Mouse (Mus musculus) layer of hippocampus, adult 9-11 months (tissue): ENCODE data around the gene Crtc1.

Experiments used
- DNase-seq: peaks from one replicate; pipeline ENCODE4 v3.0.0; 2022

Crtc1 gene

GRCm38 (mm10) chr8:70439055-70439847 is at the start of gene Crtc1:
Crtc1 (minus strand) TSS chr8:70439579.
- DNase-seq = peak; percentile 97

GRCm38 (mm10) chr8:70488931-70489470 is 49.6 kb upstream of the Crtc1 start:
- no peak for DNase-seq

GRCm38 (mm10) chr8:70487993-70488796 is 48.8 kb upstream of the Crtc1 start:
- no peak for DNase-seq

GRCm38 (mm10) chr8:70486941-70487520 is 47.7 kb upstream of the Crtc1 start, which contains the start of gene Tmem59l:
Tmem59l (minus strand) TSS chr8:70487358.
- peak; percentile 55 for DNase-seq

- DNase-seq = no peak
These were observed 46.9 kb upstream of the Crtc1 start for GRCm38 (mm10) chr8:70486191-70486681.

GRCm38 (mm10) chr8:70482943-70483342 is 43.6 kb upstream of the Crtc1 start:
- no peak for DNase-seq

- peak; percentile 92 for DNase-seq
These were observed 42.5 kb upstream of the Crtc1 start for GRCm38 (mm10) chr8:70481908-70482307.

- no peak for DNase-seq
These were observed 38.0 kb upstream of the Crtc1 start for GRCm38 (mm10) chr8:70477269-70477982.

GRCm38 (mm10) chr8:70476333-70477268 is 37.2 kb upstream of the Crtc1 start, which contains the start of gene Klhl26:
Klhl26 (minus strand) TSS chr8:70476968.
- peak; percentile 95 for DNase-seq

GRCm38 (mm10) chr8:70471856-70472255 is 32.5 kb upstream of the Crtc1 start:
- DNase-seq = no peak

- no peak for DNase-seq
These were observed 30.6 kb upstream of the Crtc1 start for GRCm38 (mm10) chr8:70469938-70470337.

GRCm38 (mm10) chr8:70469295-70469916 is 30.0 kb upstream of the Crtc1 start:
- no peak for DNase-seq

- DNase-seq = no peak
These were observed 29.4 kb upstream of the Crtc1 start for GRCm38 (mm10) chr8:70468733-70469132.

- DNase-seq = no peak
These were observed 28.5 kb upstream of the Crtc1 start for GRCm38 (mm10) chr8:70467907-70468306.

- DNase-seq = no peak
These were observed 27.9 kb upstream of the Crtc1 start for GRCm38 (mm10) chr8:70467229-70467725.

GRCm38 (mm10) chr8:70466771-70467170 is 27.4 kb upstream of the Crtc1 start:
- no peak for DNase-seq

GRCm38 (mm10) chr8:70466305-70466704 is 26.9 kb upstream of the Crtc1 start:
- no peak for DNase-seq

- no peak for DNase-seq
These were observed 26.3 kb upstream of the Crtc1 start for GRCm38 (mm10) chr8:70465701-70466100.

- DNase-seq = no peak
These were observed 24.8 kb upstream of the Crtc1 start for GRCm38 (mm10) chr8:70464162-70464561.

GRCm38 (mm10) chr8:70463306-70463705 is 23.9 kb upstream of the Crtc1 start:
- peak; percentile 88 for DNase-seq

GRCm38 (mm10) chr8:70462516-70462813 is 23.1 kb upstream of the Crtc1 start:
- no peak for DNase-seq
